Mouse (Mus musculus): ENCODE data around the gene Lep. TPM values are rescaled to one million over a fixed set of nuclear protein-coding genes. Genes with fewer than 3 reads are reported as not detected.

Lep gene
- not detected in 2 replicates for polyA plus RNA-seq (2015; fragmentation: Nextera tagmentation; extraction: Ambion mirVana)

GRCm38 (mm10) chr6:29059846-29060685, at the start of gene Lep:
Lep (plus strand) TSS chr6:29060220.

Small RNAs within 50 kb of the gene (microRNA-seq; reads per million reads assigned to microRNA genes)
- 34.3 reads per million, percentile 29 among the genes with 10 or more reads in this experiment for gene Mir129-1 (ENCODE audit: borderline replicate concordance, insufficient number of aligned reads)

Other genes starting within 250 kb of the Lep start
- 0.80 and 1.3 TPM in 2 replicates for gene Lrrc4, start 228.5 kb upstream of the Lep start, polyA plus RNA-seq (2015; fragmentation: Nextera tagmentation; extraction: Ambion mirVana)
- 14.1 and 17.4 TPM in 2 replicates for gene Rbm28, start 104.8 kb downstream of the Lep start, polyA plus RNA-seq (2015; fragmentation: Nextera tagmentation; extraction: Ambion mirVana)
- gene Prrt4, start 119.4 kb downstream of the Lep start, polyA plus RNA-seq (2015; fragmentation: Nextera tagmentation; extraction: Ambion mirVana), result 3.7 and 5.0 TPM in 2 replicates
- 23.4 and 44.1 TPM in 2 replicates for gene Impdh1, start 156.1 kb downstream of the Lep start, polyA plus RNA-seq (2015; fragmentation: Nextera tagmentation; extraction: Ambion mirVana)
- 35.7 and 39.2 TPM in 2 replicates for gene Hilpda, start 212.3 kb downstream of the Lep start, polyA plus RNA-seq (2015; fragmentation: Nextera tagmentation; extraction: Ambion mirVana)
- gene Fam71f2, start 219.4 kb downstream of the Lep start, polyA plus RNA-seq (2015; fragmentation: Nextera tagmentation; extraction: Ambion mirVana), result 0.22 TPM in 1 of 2 replicates, not detected in the other